Mouse (Mus musculus): Measurements from ENCODE around the gene Sdhaf4. TPM values are rescaled to one million over a fixed set of nuclear protein-coding genes. Genes with fewer than 3 reads are reported as not detected.

Gene Sdhaf4
- polyA plus RNA-seq (2017; shearing (Covaris generic)), result 10 to 100 TPM; 52.4 to 55.8 TPM

GRCm38 (mm10) chr1:24005070-24005804, at the start of gene Sdhaf4:
Gene Sdhaf4 (minus strand): TSS chr1:24005656.

Other genes starting within 250 kb of the Sdhaf4 start
- 1 to 10 TPM; 1.5 to 2.9 TPM for gene B3gat2, start 243.9 kb downstream of the Sdhaf4 start, polyA plus RNA-seq (2017; shearing (Covaris generic))
- gene Smap1, start 83.3 kb downstream of the Sdhaf4 start, polyA plus RNA-seq (2017; shearing (Covaris generic)), result 100 to 1,000 TPM; 104 to 108 TPM
- gene Fam135a, start 94.7 kb upstream of the Sdhaf4 start, polyA plus RNA-seq (2017; shearing (Covaris generic)), result 1 to 10 TPM in 1 of 2 experiments, under 1 TPM in 1; 0.65 to 1.0 TPM
- not detected for gene Col9a1, start 172.0 kb upstream of the Sdhaf4 start, polyA plus RNA-seq (2017; shearing (Covaris generic))